Mouse (Mus musculus): Measurements from ENCODE around the gene Lrrc71. TPM values are rescaled to one million over a fixed set of nuclear protein-coding genes. Genes with fewer than 3 reads are reported as not detected.

Lrrc71 gene
- 0.66 and 1.2 TPM in 2 replicates for total RNA-seq (2014; rRNA removed)
- polyA plus RNA-seq (2015; fragmentation: Nextera tagmentation; extraction: Ambion mirVana), result 0.96 and 1.3 TPM in 2 replicates

- H3K27ac ChIP-seq (ENCODE audit: low read depth, low read length), result no peak within 1 kb of the TSS
- no peaks in the 10 kb centered on the region for H3K36me3 ChIP-seq (ENCODE audit: insufficient read depth, low read length)
- no peaks in the 10 kb centered on the region for H3K27me3 ChIP-seq (ENCODE audit: insufficient read depth, low read length)
- ATAC-seq (ENCODE audit: low FRiP score), result peak; percentile 18; the same call in 1 of the 2 replicates
- H3K9me3 ChIP-seq (ENCODE audit: low read length), result no peaks in the 10 kb centered on the region
- WGBS, result 49% methylated on average over 13 of the region's 13 CpGs
- peaks cover 4% of the 10 kb centered on the region; the same call in 1 of the 2 replicates for H3K4me1 ChIP-seq (ENCODE audit: insufficient read depth, low read length)
- peak; percentile 8 for DNase-seq (ENCODE audit: low spot score)
- TF ChIP-seq CTCF (IDR thresholded peaks at IDR 0.05), result no peak
- H3K4me3 ChIP-seq (ENCODE audit: low read depth, low read length), result no peak within 1 kb of the TSS
- H3K9ac ChIP-seq (replicated peaks; ENCODE audit: low read length, poor library complexity, severe bottlenecking), result no peak within 1 kb of the TSS
- H3K4me2 ChIP-seq (ENCODE audit: low read depth, low read length, poor library complexity, severe bottlenecking), result no peak within 1 kb of the TSS
Observed at GRCm38 (mm10) chr3:87748431-87748830, at the start of gene Lrrc71. Gene Lrrc71, minus strand, starts transcription at chr3:87748625.

- TF ChIP-seq CTCF (IDR thresholded peaks at IDR 0.05), result no peak
- no peaks in the 10 kb centered on the region for H3K36me3 ChIP-seq (ENCODE audit: insufficient read depth, low read length)
- WGBS, result 1% methylated on average over 22 of the region's 29 CpGs
Observed at GRCm38 (mm10) chr3:87796736-87797334, 48.4 kb upstream of the Lrrc71 start, which contains the start of gene Insrr. Gene Insrr, plus strand, starts transcription at chr3:87796951.

GRCm38 (mm10) chr3:87795336-87796277, 47.2 kb upstream of the Lrrc71 start:
- ATAC-seq (ENCODE audit: low FRiP score) (no peak; the same call in 1 of the 2 replicates), DNase-seq (ENCODE audit: low spot score) (peak; percentile 74)
- Histone ChIP-seq H3K27ac (ENCODE audit: low read depth, low read length) (no peak overlapping the region), H3K4me3 (ENCODE audit: low read depth, low read length) (peak overlapping the region; percentile 28), H3K4me1 (ENCODE audit: insufficient read depth, low read length) (0 out of 2 replicates have a peak, but pooled peaks cover 4% of the 10 kb centered on the region), H3K9ac (replicated peaks; ENCODE audit: low read length, poor library complexity, severe bottlenecking) (no peak overlapping the region), H3K4me2 (ENCODE audit: low read depth, low read length, poor library complexity, severe bottlenecking) (peak overlapping the region; percentile 43), H3K9me3 (ENCODE audit: low read length) (no peaks in the 10 kb centered on the region), H3K27me3 (ENCODE audit: insufficient read depth, low read length) (peaks cover 80% of the 10 kb centered on the region), H3K36me3 (ENCODE audit: insufficient read depth, low read length) (no peaks in the 10 kb centered on the region)
- TF ChIP-seq CTCF (IDR thresholded peaks at IDR 0.05), result peak; percentile 81
- 15% methylated on average over 33 of the region's 33 CpGs for WGBS

More at GRCm38 (mm10) chr3:87796736-87797334, 48.4 kb upstream of the Lrrc71 start, which contains the start of gene Insrr:
- DNase-seq (ENCODE audit: low spot score), result no peak
- ATAC-seq (ENCODE audit: low FRiP score), result no peak
- peak within 1 kb of the TSS; percentile 34 for H3K4me3 ChIP-seq (ENCODE audit: low read depth, low read length)
- H3K27ac ChIP-seq (ENCODE audit: low read depth, low read length), result no peak within 1 kb of the TSS
- H3K9me3 ChIP-seq (ENCODE audit: low read length), result no peaks in the 10 kb centered on the region
- H3K9ac ChIP-seq (replicated peaks; ENCODE audit: low read length, poor library complexity, severe bottlenecking), result 0 out of 2 replicates have a peak within 1 kb of the TSS, but pooled peaks have one; percentile 13
- H3K4me1 ChIP-seq (ENCODE audit: insufficient read depth, low read length), result 0 out of 2 replicates have a peak, but pooled peaks cover 4% of the 10 kb centered on the region
- H3K4me2 ChIP-seq (ENCODE audit: low read depth, low read length, poor library complexity, severe bottlenecking), result peak within 1 kb of the TSS; percentile 59
- H3K27me3 ChIP-seq (ENCODE audit: insufficient read depth, low read length), result peaks cover 69% of the 10 kb centered on the region

- H3K27me3 ChIP-seq (ENCODE audit: insufficient read depth, low read length), result peaks cover 75% of the 10 kb centered on the region
- no peak for TF ChIP-seq CTCF (IDR thresholded peaks at IDR 0.05)
- 0 out of 2 replicates have a peak, but pooled peaks cover 4% of the 10 kb centered on the region for H3K4me1 ChIP-seq (ENCODE audit: insufficient read depth, low read length)
- under 1% methylated on average over 40 of the region's 47 CpGs for WGBS
- H3K4me3 ChIP-seq (ENCODE audit: low read depth, low read length), result peak within 1 kb of the TSS; percentile 28
- H3K4me2 ChIP-seq (ENCODE audit: low read depth, low read length, poor library complexity, severe bottlenecking), result peak within 1 kb of the TSS; percentile 43
- H3K9me3 ChIP-seq (ENCODE audit: low read length), result no peaks in the 10 kb centered on the region
- ATAC-seq (ENCODE audit: low FRiP score), result peak; percentile 44; the same call in 1 of the 2 replicates
- no peak within 1 kb of the TSS for H3K27ac ChIP-seq (ENCODE audit: low read depth, low read length)
- DNase-seq (ENCODE audit: low spot score), result no peak
- peak within 1 kb of the TSS; percentile 29; the same call in 1 of the 2 replicates for H3K9ac ChIP-seq (replicated peaks; ENCODE audit: low read length, poor library complexity, severe bottlenecking)
- no peaks in the 10 kb centered on the region for H3K36me3 ChIP-seq (ENCODE audit: insufficient read depth, low read length)
Observed at GRCm38 (mm10) chr3:87794922-87795325, 46.5 kb upstream of the Lrrc71 start, which contains the start of gene Ntrk1. Gene Ntrk1, minus strand, starts transcription at chr3:87795162.

- H3K4me1 ChIP-seq (ENCODE audit: insufficient read depth, low read length), result no peaks in the 10 kb centered on the region
- 36% methylated on average over 5 of the region's 5 CpGs for WGBS
- H3K4me2 ChIP-seq (ENCODE audit: low read depth, low read length, poor library complexity, severe bottlenecking), result no peak overlapping the region
- DNase-seq (ENCODE audit: low spot score) (no peak), ATAC-seq (ENCODE audit: low FRiP score) (no peak)
- H3K4me3 ChIP-seq (ENCODE audit: low read depth, low read length), result no peak overlapping the region
- no peak for TF ChIP-seq CTCF (IDR thresholded peaks at IDR 0.05)
- H3K27ac ChIP-seq (ENCODE audit: low read depth, low read length), result no peak overlapping the region
- no peak overlapping the region for H3K9ac ChIP-seq (replicated peaks; ENCODE audit: low read length, poor library complexity, severe bottlenecking)
- no peaks in the 10 kb centered on the region for H3K36me3 ChIP-seq (ENCODE audit: insufficient read depth, low read length)
- no peaks in the 10 kb centered on the region for H3K9me3 ChIP-seq (ENCODE audit: low read length)
- peaks cover 38% of the 10 kb centered on the region for H3K27me3 ChIP-seq (ENCODE audit: insufficient read depth, low read length)
Observed at GRCm38 (mm10) chr3:87789768-87790167, 41.3 kb upstream of the Lrrc71 start.
